ENCODE assay signal across 8 mouse cellular contexts in the genomic region with DNA sequence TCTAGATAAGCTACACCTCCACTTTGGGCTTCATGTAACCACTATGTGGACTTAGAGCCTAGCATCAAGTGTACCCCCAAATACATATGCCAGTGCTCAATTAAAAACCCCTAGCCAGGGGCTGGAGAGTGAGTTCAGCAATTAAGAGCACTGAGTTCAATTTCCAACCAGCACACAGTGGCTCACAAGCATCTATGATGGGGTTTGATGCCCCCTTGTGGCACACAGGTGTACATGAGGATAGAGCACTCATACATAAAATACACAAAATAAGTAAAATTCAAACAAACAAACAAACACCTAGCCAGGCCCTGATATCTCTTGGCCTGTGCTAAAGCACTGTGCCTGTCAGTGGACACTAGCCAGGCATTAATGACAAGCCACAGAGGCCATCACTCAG. TPM values are rescaled to one million over a fixed set of nuclear protein-coding genes. Genes with fewer than 3 reads are reported as not detected.
DNase-seq lines count a peak whose midpoint lies in the region; ATAC-seq and TF ChIP-seq lines count a peak whose summit lies in the region.

No protein-coding gene starts in this region.

- peaks cover 73% of the 10 kb centered on the region for H3K79me2 ChIP-seq in myocyte (ENCODE audit: control insufficient read depth, insufficient read depth)

- no peaks in the 10 kb centered on the region for H3K27me3 ChIP-seq in midbrain, postnatal 0 days (ENCODE audit: insufficient read depth, low read length)
- no peaks in the 10 kb centered on the region for H3K27me3 ChIP-seq in midbrain, embryonic 16.5 days (ENCODE audit: control insufficient read depth, insufficient read depth, low read depth, low read length)
- no peaks in the 10 kb centered on the region for H3K27me3 ChIP-seq in myocyte (ENCODE audit: control insufficient read depth, insufficient read depth, insufficient read length)

- TF ChIP-seq CTCF in midbrain, postnatal 0 days (IDR thresholded peaks at IDR 0.05) = peak; percentile 73

- DNase-seq in cerebellum, adult 8-10 months = peak; percentile 55
- no peak for DNase-seq in cerebellum, postnatal 4 days (ENCODE audit: low spot score in 2 of 2)
- peak; percentile 50 for DNase-seq in midbrain, postnatal 0 days (ENCODE audit: low spot score)
- no peak for DNase-seq in right cerebral cortex, postnatal 4 days
- DNase-seq in urinary bladder, postnatal 25 days (ENCODE audit: low spot score) = no peak

- H3K4me2 ChIP-seq in midbrain, postnatal 0 days (ENCODE audit: low read depth, low read length, poor library complexity, severe bottlenecking) = no peak overlapping the region
- H3K4me2 ChIP-seq in midbrain, embryonic 16.5 days (ENCODE audit: low read length) = no peak overlapping the region
- H3K4me2 ChIP-seq in myocyte (ENCODE audit: low read depth) = peak overlapping the region; percentile 69

- TF ChIP-seq POLR2A in myocyte (IDR thresholded peaks at IDR 0.05; ENCODE audit: insufficient read length, low read depth) = no peak

- no peak overlapping the region for H3K9ac ChIP-seq in midbrain, postnatal 0 days (replicated peaks; ENCODE audit: low read length, poor library complexity, severe bottlenecking)
- no peak overlapping the region for H3K9ac ChIP-seq in midbrain, embryonic 16.5 days (ENCODE audit: low read depth, low read length)

- no peak overlapping the region for H3K4me3 ChIP-seq in midbrain, postnatal 0 days (ENCODE audit: low read depth, low read length)
- no peak overlapping the region for H3K4me3 ChIP-seq in midbrain, embryonic 16.5 days (ENCODE audit: low read depth, low read length)
- no peak overlapping the region for H3K4me3 ChIP-seq in myocyte

- H3K4me1 ChIP-seq in midbrain, postnatal 0 days (ENCODE audit: insufficient read depth, low read length) = no peaks in the 10 kb centered on the region
- H3K4me1 ChIP-seq in midbrain, embryonic 16.5 days (ENCODE audit: control insufficient read depth, insufficient read depth, low read length) = peaks cover 7% of the 10 kb centered on the region; the same call in 1 of the 2 replicates

- H3K27ac ChIP-seq in midbrain, postnatal 0 days (ENCODE audit: low read depth, low read length) = no peak overlapping the region
- no peak overlapping the region for H3K27ac ChIP-seq in midbrain, embryonic 16.5 days (ENCODE audit: low read length)

- no peak; the same call in 1 of the 2 replicates for ATAC-seq in midbrain, postnatal 0 days (ENCODE audit: low FRiP score)
- ATAC-seq in midbrain, embryonic 16.5 days = no peak
- peak; percentile 49 to 55; a peak in 2 of 4 replicates for ATAC-seq in hematopoietic stem cell, adult 5-6 weeks (replicated peaks in 1 of 2; ENCODE audit: insufficient read depth in 1 of 2, low FRiP score in 2 of 2, low TSS enrichment in 1 of 2, low read depth in 1 of 2, poor library complexity in 2 of 2, severe bottlenecking in 2 of 2)

- H3K36me3 ChIP-seq in midbrain, postnatal 0 days (ENCODE audit: insufficient read depth, low read length) = peaks cover 49% of the 10 kb centered on the region
- H3K36me3 ChIP-seq in midbrain, embryonic 16.5 days (ENCODE audit: control insufficient read depth, insufficient read depth, low read length) = peaks cover 20% of the 10 kb centered on the region
- H3K36me3 ChIP-seq in myocyte (ENCODE audit: control insufficient read depth, insufficient read depth) = peaks cover 57% of the 10 kb centered on the region

- no peaks in the 10 kb centered on the region for H3K9me3 ChIP-seq in midbrain, postnatal 0 days (ENCODE audit: low read length)
- H3K9me3 ChIP-seq in midbrain, embryonic 16.5 days (replicated peaks; ENCODE audit: control insufficient read depth, low read length, poor library complexity, severe bottlenecking) = no peaks in the 10 kb centered on the region

- no peak overlapping the region for H3ac ChIP-seq in myocyte (ENCODE audit: control insufficient read depth, insufficient read length)

TF ChIP-seq in myocyte, 11 proteins besides CTCF, POLR2A, EP300 and RAD21:
- TF ChIP-seq CEBPB (IDR thresholded peaks at IDR 0.05; ENCODE audit: insufficient read depth, poor library complexity, severe bottlenecking) = no peak
- TF ChIP-seq REST (IDR thresholded peaks at IDR 0.05; ENCODE audit: insufficient read depth, insufficient read length) = no peak
- TF ChIP-seq SRF (IDR thresholded peaks at IDR 0.05; ENCODE audit: control insufficient read depth, insufficient read length, low read depth) = no peak
- TF ChIP-seq MAX (IDR thresholded peaks at IDR 0.05; ENCODE audit: low read depth) = no peak
- TF ChIP-seq POLR2AphosphoS2 (IDR thresholded peaks at IDR 0.05; ENCODE audit: insufficient read length, low read depth) = no peak
- no peak for TF ChIP-seq MYOG (IDR thresholded peaks at IDR 0.05; ENCODE audit: control insufficient read depth in 1 of 3, insufficient read depth in 1 of 3, insufficient read length in 2 of 3, low read depth in 2 of 3)
- no peak for TF ChIP-seq MYOD1 (IDR thresholded peaks at IDR 0.05; ENCODE audit: control insufficient read depth in 1 of 3, insufficient read length in 2 of 3, low read depth in 2 of 3)
- TF ChIP-seq TCF12 (IDR thresholded peaks at IDR 0.05; ENCODE audit: insufficient read depth, poor library complexity, severe bottlenecking) = no peak
- TF ChIP-seq TCF3 (IDR thresholded peaks at IDR 0.05; ENCODE audit: insufficient read length, low read depth) = no peak
- no peak for TF ChIP-seq E2F4 (IDR thresholded peaks at IDR 0.05; ENCODE audit: insufficient read depth)
- TF ChIP-seq USF1 (IDR thresholded peaks at IDR 0.05; ENCODE audit: low read depth) = no peak

RNA-seq across cellular contexts. Expression of gene Tnnc1, which starts 12.1 kb away (rescaled TPM):
- 1.9 and 7.4 TPM in 2 replicates for total RNA-seq in midbrain, postnatal 0 days (2014; rRNA removed)
- 4.6 and 4.8 TPM in 2 replicates for polyA plus RNA-seq in midbrain, postnatal 0 days (2015; fragmentation: Nextera tagmentation; extraction: Ambion mirVana)
- 2.4 and 3.3 TPM in 2 replicates for polyA plus RNA-seq in midbrain, embryonic 16.5 days (2015; fragmentation: Nextera tagmentation; extraction: Ambion mirVana)
- total RNA-seq in hematopoietic stem cell, adult 5-6 weeks (2017) = not detected in 2 replicates
- 7,028 TPM for polyA plus RNA-seq in myocyte (2012; fragmentation: generic; extraction: Trizol)

RNA-seq across cellular contexts. Expression of gene Nisch, which starts 20.8 kb away (rescaled TPM):
- total RNA-seq in midbrain, postnatal 0 days (2014; rRNA removed) = 391 and 398 TPM in 2 replicates
- 261 and 274 TPM in 2 replicates for polyA plus RNA-seq in midbrain, postnatal 0 days (2015; fragmentation: Nextera tagmentation; extraction: Ambion mirVana)
- 354 and 388 TPM in 2 replicates for polyA plus RNA-seq in midbrain, embryonic 16.5 days (2015; fragmentation: Nextera tagmentation; extraction: Ambion mirVana)
- 101 and 126 TPM in 2 replicates for total RNA-seq in hematopoietic stem cell, adult 5-6 weeks (2017)
- 266 TPM for polyA plus RNA-seq in myocyte (2012; fragmentation: generic; extraction: Trizol)

RNA-seq across cellular contexts. Expression of gene Sema3g, which starts 21.7 kb away (rescaled TPM):
- total RNA-seq in midbrain, postnatal 0 days (2014; rRNA removed) = 3.1 and 4.1 TPM in 2 replicates
- 0.36 and 0.44 TPM in 2 replicates for polyA plus RNA-seq in midbrain, postnatal 0 days (2015; fragmentation: Nextera tagmentation; extraction: Ambion mirVana)
- polyA plus RNA-seq in midbrain, embryonic 16.5 days (2015; fragmentation: Nextera tagmentation; extraction: Ambion mirVana) = 0.46 and 0.61 TPM in 2 replicates
- total RNA-seq in hematopoietic stem cell, adult 5-6 weeks (2017) = 0.06 and 0.20 TPM in 2 replicates
- polyA plus RNA-seq in myocyte (2012; fragmentation: generic; extraction: Trizol) = 1.8 TPM

RNA-seq across cellular contexts. Expression of gene Stab1, which starts 27.5 kb away (rescaled TPM):
- total RNA-seq in midbrain, postnatal 0 days (2014; rRNA removed) = 25.5 and 31.4 TPM in 2 replicates
- 9.0 and 11.7 TPM in 2 replicates for polyA plus RNA-seq in midbrain, postnatal 0 days (2015; fragmentation: Nextera tagmentation; extraction: Ambion mirVana)
- 11.2 and 15.4 TPM in 2 replicates for polyA plus RNA-seq in midbrain, embryonic 16.5 days (2015; fragmentation: Nextera tagmentation; extraction: Ambion mirVana)
- total RNA-seq in hematopoietic stem cell, adult 5-6 weeks (2017) = 0.25 TPM in 1 of 2 replicates, not detected in the other
- 0.46 TPM for polyA plus RNA-seq in myocyte (2012; fragmentation: generic; extraction: Trizol)

RNA-seq across cellular contexts. Expression of gene Phf7, which starts 55.1 kb away (rescaled TPM):
- 4.4 and 6.6 TPM in 2 replicates for total RNA-seq in midbrain, postnatal 0 days (2014; rRNA removed)
- 8.7 and 10.2 TPM in 2 replicates for polyA plus RNA-seq in midbrain, postnatal 0 days (2015; fragmentation: Nextera tagmentation; extraction: Ambion mirVana)
- polyA plus RNA-seq in midbrain, embryonic 16.5 days (2015; fragmentation: Nextera tagmentation; extraction: Ambion mirVana) = 10.2 and 10.8 TPM in 2 replicates
- total RNA-seq in hematopoietic stem cell, adult 5-6 weeks (2017) = 14.6 and 21.7 TPM in 2 replicates
- polyA plus RNA-seq in myocyte (2012; fragmentation: generic; extraction: Trizol) = 5.4 TPM

Comparison
In these comparisons a context has a peak if more than half of its experiments do, and no peak if none do; other contexts are left out.
1. DNase-seq: peak in cerebellum, adult 8-10 months (single experiment) and midbrain, postnatal 0 days (single experiment); none in cerebellum, postnatal 4 days (0 of 2), right cerebral cortex, postnatal 4 days (single experiment) and urinary bladder, postnatal 25 days (single experiment).
2. ATAC-seq: peak in hematopoietic stem cell, adult 5-6 weeks (2 of 2); none in midbrain, postnatal 0 days (single experiment) and midbrain, embryonic 16.5 days (single experiment).
3. RNA of gene Tnnc1, which starts 12.1 kb away (polyA plus RNA-seq): 7,028 TPM in myocyte (single experiment); 4.6 to 4.8 TPM in midbrain, postnatal 0 days and 2.4 to 3.3 TPM in midbrain, embryonic 16.5 days; every median in the first group is over 1,000 times any median in the second.